Mouse (Mus musculus) heart, postnatal 25 days (tissue): ENCODE measurements around the gene Ssbp4. TPM values are rescaled to one million over a fixed set of nuclear protein-coding genes. Genes with fewer than 3 reads are reported as not detected.
"Not testable (repeated sequence)": the region's sequence is repeated elsewhere in the genome, so short reads cannot be mapped to it uniquely, and the experiment has no call there.

Experiments
- DNase-seq: peaks from one replicate; pipeline ENCODE4 v3.0.0; 2022; ENCODE audit warnings: low spot score
- intact Hi-C: fragments of 180-260 bp; cut with DNase I; formaldehyde crosslinking; loops from one replicate; pipeline ENCODE4 v1.15.1; 2025
- total RNA-seq, 2 experiments: library from RNA; stranded (reverse); gene quantifications; 2 replicates each; pipeline ENCODE4 v1.2.3; 2021

The Ssbp4 gene
- total RNA-seq, 2 experiments from 2014 or later = 37.0 to 37.7 TPM

DNA sequence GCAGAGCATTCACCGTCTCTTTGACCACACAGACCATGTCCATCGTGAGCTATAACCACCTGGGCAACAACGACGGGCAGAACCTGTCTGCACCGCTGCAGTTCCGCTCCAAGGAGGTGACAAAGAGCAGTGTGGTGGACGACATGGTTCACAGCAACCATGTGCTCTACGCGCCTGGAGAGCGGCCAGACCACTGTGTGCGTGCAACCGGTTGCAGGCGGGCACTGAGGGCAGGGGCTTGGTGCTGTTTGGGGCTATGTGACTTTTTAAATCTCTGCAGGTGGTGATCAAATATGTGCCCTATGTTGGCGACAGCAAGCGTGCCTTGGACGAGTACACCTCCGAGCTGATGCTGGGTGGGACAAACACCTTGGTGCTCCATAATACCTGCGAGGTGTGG, 12.5 kb downstream of the Ssbp4 start:
- no peak for DNase-seq
- intact Hi-C loops = loop anchor here (10.0 kb wide), 1 partner anchor 51 kb away; no protein-coding TSS in a partner anchor

DNA sequence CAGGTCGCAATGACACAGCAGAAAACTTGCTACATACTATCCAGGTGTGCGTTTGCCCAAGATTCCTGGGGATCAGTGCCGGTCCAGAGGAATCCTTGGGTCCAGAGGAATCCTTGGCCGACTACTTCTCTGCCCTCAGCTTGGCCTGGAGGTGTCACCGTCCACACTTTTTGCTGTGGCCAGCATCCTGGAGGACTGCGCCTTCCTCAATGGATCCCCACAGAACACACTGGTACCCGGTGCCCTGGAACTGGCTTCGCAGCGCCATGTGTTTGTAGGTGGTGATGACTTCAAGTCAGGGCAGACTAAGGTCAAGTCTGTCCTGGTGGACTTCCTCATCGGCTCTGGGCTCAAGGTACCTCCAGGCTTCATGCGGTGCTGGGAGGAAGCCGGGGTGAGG, 12.9 kb downstream of the Ssbp4 start:
- intact Hi-C loops = loop anchor here (10.0 kb wide), 1 partner anchor 51 kb away; no protein-coding TSS in a partner anchor
- DNase-seq = no peak

DNA sequence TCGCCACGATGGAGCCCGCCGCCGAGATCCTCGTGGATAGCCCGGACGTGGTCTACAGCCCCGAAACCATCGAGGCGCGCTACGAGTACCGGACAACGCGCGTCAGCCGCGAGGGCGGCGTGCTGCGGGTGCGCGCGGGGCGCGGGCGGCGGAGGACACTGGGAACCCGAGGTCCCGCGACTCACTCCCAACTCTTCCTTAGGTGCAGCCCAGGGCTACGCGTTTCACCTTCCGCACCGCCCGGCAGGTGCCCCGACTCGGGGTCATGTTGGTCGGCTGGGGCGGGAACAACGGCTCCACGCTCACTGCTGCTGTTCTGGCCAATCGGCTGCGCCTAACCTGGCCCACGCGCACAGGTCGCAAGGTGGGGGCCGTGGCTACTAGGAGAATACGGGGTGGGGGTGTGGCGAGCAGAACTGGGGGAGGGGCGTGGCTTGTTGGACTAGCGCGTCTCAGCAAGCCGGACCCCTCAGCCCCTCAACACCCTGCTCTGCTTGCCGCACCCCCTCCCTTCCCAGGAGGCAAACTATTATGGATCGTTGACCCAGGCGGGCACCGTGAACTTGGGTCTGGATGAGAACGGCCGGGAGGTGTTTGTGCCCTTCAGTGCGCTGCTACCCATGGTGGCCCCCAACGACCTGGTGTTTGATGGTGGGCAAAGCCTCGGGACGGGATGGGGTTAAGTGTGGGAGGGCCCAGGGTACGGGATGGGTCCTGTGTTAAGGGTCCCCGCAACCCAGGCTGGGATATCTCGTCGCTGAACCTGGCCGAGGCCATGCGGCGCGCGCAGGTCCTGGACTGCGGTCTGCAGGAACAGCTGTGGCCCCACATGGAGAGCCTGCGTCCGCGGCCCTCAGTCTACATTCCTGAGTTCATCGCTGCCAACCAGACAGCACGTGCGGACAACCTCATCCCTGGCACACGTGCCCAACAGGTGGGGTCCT, 13.8 kb downstream of the Ssbp4 start:
- DNase-seq = no peak
- intact Hi-C loops = loop anchor here (10.0 kb wide), 1 partner anchor 50 kb away; no protein-coding TSS in a partner anchor

DNA sequence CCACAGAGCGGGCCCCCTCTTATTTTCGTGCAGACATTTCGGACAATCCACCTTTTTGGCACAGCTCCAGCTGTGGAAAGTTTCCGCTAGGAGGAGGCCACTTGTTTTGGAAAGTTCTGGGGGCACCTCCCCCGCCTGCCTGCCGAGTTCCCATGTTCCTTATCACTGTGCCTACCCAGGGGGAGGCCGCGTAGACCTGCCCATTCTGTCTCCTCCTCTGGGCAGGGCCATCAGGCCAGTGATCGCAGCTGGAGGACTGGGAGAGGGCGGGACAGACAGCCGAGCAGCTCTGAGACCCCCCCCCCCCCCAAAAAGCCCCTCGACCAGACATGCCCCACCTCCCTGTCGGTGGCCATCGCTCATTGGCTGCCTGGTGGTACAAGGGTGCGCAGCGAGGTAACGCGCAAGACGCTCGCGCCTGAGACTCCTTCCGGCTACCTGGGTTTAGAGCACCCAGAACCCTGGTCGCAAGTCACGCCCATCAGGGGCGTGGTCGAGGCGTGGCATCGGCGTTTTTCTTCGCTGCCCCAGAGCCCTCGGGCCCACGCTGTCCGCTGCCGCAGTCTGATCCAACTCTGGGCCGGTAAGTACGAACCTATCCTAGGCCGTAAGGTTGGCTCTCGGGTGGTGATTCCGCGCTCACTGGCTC, 14.6 kb downstream of the Ssbp4 start, which contains the start of gene Isyna1:
Gene Isyna1 (plus strand): TSS at position 413 of the 649 bp plus-strand sequence.
- intact Hi-C loops = loop anchor here (10.0 kb wide), 1 partner anchor 49 kb away; no protein-coding TSS in a partner anchor
- DNase-seq = peak; percentile 80

DNA sequence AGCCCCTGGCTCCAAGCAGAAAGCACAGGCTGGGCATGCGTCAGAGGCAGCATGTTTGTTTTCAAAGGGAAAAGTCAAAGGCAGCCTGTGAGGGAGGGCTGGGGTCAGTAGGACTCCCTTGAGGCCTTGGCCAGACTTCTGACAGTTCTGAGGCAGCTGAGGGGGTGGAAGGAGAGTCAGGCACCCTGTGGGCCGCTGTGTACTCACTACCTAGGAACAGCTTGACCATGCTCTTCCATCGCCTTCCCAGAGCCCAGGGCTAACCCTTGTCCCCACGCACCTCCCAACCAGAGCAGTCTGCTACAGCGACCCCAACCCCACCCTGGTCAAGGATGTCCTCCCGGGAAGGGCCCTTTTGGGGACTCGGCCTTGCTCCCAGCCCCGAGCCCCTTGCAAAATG, 15.5 kb downstream of the Ssbp4 start:
- intact Hi-C loops = loop anchor here (10.0 kb wide), 1 partner anchor 48 kb away; no protein-coding TSS in a partner anchor
- no peak for DNase-seq

DNA sequence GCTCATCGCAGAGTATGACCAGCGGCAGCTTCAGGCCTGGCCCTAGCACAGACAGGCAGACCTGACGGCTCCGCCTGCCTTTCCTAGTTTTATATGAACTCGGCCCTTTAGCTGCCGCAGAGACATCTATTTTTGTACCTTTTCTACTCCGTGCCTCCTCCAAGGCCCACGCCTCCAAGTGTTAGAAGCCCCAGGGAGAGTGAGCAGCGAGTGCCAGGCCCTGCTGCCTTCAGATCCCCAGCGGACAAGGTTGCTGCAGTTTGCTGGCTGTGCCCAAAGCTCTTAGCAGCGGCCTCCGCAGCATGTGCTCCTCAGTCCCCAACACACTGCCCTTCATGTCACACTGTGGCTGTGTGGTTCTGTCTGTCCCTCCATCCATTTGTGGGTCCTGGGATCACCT, 17.1 kb downstream of the Ssbp4 start:
- intact Hi-C loops = loop anchor here (10.0 kb wide), 1 partner anchor 47 kb away; no protein-coding TSS in a partner anchor
- DNase-seq = no peak

DNA sequence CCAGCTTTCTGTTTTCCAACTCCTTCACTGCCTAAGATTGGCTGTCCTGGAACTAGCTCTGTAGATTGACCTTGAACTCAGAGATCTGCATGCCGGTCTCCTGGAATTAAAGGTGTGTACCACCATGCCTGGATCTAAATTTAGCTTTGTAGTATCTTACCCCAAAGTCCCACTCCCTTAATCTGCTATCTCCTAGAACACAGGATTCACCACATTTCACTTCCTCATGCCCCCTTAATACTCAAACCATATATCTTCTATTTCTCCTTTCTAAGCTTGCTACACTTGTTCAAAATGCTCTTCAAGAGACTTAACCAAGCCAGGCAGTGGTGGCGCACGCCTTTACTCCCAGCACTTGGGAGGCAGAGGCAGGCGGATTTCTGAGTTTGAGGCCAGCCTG, 20.7 kb downstream of the Ssbp4 start:
- intact Hi-C loops = loop anchor here (10.0 kb wide), 1 partner anchor 203 kb away; no protein-coding TSS in a partner anchor
- not testable (repeated sequence) for DNase-seq

DNA sequence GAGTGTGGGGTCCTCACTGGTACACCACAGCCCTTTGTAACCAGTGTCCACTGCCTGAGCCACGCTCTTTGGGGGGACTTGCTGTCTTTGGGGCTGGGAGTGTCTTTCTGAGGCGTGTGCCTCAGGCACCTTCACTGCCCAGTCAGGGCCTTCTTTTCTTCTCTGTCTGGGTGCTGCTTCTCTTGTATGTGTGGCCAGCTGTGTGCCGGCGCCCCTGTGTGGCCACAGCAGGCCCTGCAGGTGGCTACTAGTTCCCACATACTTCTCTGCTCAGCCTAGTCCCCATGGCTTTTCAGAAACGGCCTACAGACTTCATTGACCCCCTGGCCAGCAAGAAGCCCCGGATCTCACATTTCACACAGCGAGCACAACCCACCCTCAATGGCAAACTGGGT, 23.4 kb downstream of the Ssbp4 start:
- peak; percentile 56 for DNase-seq
- intact Hi-C loops = loop anchor here (1.0 to 10.0 kb wide), 2 partner anchors 25 to 200 kb away; no protein-coding TSS in a partner anchor

DNA sequence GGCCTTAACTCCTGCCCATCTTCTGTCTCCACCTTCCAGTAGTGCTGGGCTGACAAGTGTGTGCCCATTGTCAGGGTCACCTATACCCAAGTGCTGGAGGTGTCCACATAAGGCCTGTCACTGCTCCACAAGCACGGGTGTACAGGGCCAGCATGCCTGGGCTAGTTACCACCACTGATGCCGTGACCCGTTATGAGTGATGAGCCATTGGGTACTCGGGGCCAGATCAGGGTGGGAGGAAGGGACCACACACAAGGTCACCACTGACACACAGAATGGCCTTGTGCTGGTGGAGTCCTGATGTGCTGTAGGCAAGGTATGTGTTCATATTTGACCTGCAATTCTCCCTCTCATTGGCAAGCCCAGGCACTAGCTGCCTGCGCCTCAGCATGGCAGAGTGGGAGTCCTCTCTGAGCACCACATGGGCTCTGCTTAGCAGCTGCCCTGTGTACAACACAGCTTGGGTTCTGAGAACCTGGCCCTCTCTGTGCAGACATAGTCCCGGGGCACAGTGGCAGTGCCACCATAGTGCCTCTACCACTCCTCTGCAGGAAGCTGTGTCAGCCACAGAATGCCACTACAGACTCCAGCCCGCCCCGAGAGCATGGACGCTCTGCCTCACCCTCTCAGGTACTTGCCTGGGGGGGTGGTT, 23.9 kb downstream of the Ssbp4 start:
- DNase-seq = no peak

DNA sequence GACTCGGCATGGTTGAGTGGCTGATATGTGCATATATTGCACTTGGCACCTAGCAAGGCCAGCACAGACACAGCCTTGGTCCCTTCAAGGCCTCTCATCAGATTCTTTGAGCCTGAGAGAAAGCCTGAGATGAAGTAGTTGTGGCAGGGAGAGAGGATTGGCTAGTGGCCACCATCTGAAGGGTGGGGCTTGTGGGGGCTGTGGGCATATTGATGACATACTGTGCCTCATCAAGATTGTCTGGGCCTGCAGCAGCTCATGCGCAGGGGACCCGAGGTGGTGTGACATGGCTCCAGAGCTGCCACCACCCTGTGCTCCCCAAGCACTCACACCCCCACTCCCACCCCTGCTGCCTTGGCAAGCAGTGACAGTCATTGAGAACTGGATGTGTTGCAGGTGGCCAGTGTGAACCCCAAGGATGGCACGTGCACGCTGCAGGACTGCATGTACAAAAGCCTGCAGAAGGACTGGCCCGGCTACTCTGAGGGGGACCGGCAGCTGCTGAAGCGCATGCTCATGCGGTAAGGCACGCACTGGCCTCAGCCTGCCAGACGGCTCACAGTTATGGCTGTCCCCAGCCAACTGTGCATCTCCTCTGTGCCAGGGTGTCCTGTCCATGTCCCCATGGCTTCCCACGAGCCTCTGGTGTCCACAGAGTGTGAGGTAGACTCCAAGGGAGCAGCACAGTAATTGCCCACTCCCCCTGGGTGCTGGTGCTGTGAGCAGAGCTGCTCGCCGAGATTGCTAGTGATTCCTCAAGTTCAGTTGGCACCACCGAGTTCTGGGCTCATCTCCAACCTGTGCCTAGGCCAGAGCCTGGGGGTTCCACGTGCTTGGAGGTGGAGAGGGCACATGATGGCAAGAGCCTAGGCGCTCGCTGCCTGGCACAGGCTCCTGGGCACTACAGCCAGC, 24.9 kb downstream of the Ssbp4 start:
- intact Hi-C loops = loop anchor here (10.0 kb wide), 1 partner anchor 199 kb away; no protein-coding TSS in a partner anchor
- DNase-seq = no peak

More for the DNA sequence above, 23.9 kb downstream of the Ssbp4 start:
- intact Hi-C loops = loop anchor here (1.0 to 10.0 kb wide), 2 partner anchors 24 to 200 kb away; no protein-coding TSS in a partner anchor

DNA sequence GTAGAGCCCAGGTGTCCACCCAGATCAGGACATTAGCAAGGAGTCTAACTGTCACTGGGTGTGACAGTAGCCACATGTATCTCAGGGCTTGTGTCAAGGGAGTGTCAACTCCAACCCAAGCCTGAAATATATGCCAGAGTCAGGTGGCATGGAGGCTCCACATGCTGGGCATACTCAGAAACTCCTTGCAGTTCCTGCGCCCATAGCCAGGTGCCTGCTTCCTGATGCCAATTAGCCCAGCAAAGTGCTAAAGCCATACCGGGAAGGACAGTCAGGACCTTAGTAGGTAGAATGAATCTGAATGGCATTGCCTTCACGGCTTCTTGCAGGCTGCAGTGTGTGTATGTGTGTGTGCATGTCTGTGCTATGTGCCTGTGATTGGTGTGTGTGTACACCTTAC, 31.5 kb downstream of the Ssbp4 start:
- no peak for DNase-seq
- intact Hi-C loops = no loop called here

DNA sequence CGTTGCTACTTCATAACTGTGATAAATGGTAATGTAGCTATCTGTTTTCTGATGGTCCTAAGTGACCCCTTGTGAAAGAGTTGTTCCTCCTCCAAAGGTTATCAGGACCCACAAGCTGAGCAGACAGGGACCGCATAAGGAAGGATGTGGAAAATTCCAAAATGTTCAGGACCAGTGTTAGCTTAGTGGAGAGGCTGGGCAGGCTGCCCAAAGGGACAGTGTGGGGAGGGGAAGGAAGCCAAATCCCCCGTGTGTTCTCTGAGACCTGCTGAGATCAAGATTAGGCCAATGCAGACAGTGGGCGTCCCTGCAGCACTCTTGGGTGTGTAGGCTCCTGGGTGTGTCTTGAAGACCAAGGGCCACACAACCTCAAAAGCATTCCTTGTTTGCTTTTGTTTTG, 33.8 kb downstream of the Ssbp4 start:
- peak; percentile 67 for DNase-seq
- intact Hi-C loops = no loop called here

DNA sequence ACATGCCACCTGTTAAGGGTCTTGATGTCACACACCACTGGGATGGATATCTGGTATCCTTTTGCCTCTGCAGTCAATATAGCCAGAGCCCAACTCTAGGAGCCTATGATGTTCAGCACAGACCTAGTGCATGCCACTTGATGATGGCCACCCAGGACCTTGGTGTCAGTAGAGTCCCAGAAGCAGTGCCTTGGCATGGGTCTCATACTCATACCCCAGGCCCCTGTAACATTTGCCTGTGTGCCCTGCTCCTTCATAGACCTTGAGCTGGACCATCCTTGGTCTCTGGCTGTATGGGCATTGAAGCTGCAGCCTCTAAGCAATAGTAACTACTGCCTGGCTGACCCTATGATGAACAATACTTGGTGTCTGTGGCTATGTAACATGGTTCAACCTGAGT, 34.4 kb downstream of the Ssbp4 start:
- DNase-seq = no peak
- intact Hi-C loops = no loop called here

DNA sequence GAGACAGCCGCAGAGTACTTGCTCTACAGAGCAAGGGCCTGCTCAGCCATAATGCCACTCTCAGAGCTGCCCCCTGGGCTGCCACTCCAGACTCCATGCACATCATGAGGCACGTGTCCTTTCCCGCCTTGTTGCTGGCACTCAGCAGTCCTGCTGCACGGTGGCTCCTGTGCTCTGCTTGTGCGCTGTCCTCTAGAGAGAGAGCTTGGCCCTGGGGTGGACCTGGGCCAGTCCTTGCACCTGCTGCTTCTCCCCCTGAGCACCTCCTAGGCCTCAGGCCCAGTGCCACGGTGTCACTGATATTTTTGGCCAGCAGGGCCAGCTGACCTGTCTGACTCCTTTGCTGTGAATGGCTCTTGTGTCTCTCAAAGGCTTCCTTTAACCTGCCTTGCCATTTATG, 37.7 kb downstream of the Ssbp4 start:
- peak; percentile 63 for DNase-seq
- intact Hi-C loops = no loop called here

DNA sequence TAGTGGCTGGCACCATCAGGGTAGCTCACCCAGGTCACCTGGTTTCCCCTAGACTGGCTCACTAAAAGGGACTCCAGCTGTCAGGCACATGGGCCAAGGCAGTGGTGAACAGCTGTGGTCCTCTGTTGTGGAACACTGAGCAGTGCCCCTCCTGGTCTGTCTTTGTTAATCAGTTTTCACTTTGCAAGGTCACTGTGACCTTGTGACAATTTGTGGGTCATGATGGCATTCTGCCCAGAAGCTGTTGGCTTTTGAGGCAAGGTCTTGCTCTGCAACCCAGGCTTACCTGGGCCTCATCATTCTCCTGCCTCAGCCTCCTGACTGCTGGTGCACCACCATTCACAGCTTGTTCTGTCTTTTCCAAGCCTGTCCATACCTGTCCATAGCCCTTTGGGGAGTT, 38.3 kb downstream of the Ssbp4 start:
- intact Hi-C loops = no loop called here
- DNase-seq = no peak

DNA sequence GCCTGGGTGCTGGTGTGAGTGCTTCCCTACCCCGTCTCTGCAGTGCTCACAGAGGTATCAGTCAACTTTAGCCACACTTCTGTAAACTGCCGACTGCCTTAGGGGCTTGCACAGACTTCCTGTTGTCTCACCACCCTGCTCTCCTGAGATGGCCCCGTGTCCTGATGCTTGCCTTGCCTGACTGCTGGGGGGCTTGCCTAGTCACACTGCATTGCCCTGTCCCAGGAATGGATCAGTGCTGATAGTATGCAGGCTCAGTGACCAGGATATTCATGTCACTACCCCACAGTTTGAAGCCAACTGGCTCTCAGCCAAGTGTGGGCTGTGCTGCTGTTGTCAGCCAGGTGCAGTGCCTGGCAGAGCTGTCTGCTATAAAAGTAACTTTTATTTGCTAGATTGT, 43.1 kb downstream of the Ssbp4 start:
- intact Hi-C loops = no loop called here
- DNase-seq = no peak

DNA sequence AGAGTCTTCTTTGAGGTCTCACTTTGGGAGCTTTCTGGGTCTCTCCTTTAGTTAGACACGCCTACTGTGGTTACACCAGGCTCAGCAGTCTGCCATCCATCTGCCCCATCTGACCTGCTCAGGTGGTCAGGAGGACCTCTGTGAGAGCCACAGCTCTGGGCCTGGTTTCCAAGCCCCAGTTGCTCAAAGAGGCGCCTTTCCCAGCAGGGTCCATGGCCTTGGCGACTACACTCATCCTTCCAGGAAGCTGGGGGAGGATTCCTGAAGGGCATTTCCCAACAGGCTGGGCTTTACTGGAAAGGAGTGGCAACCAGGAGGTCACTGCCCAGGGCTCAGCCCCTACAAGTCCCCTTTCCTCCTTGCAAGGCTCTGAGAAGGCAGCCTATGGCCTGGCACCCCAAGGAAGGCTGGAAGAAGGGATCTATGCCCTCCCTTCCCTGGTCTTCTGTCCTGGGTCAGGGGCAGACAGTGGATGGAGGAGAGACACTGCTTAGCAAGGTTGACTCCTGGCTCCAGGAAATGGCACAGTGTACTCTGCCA, 43.9 kb downstream of the Ssbp4 start:
- intact Hi-C loops = no loop called here
- no peak for DNase-seq

DNA sequence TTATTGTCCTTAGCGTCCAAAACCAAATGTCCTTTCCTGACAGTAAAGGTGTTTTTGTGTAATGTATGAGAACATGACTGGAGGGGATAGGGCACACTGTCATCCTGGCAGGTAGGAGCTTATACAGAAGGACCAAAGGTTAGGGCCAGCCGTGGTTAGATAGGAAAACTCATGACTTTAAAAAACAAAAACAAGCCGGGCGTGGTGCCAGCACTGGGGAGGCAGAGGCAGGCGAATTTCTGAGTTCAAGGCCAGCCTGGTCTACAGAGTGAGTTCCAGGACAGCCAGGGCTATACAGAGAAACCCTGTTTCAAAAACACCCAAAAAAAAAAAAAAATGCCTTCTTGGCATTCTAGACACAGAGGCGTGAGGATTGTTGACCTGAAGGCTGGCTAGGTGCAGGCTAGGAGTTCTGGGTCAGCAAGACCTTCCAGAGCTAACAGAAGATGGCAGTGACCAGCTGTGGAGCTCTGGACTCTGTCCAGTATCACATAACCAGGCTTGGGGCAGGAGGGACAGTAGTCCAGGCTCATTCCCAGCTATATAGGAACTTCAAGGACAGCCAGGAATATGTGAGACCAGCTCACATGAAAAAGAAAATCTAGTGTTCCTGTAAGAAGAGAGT, 44.8 kb downstream of the Ssbp4 start:
- intact Hi-C loops = no loop called here
- DNase-seq = no peak
